Mouse (Mus musculus): Measurements from ENCODE around the gene Clcn6. TPM values are rescaled to one million over a fixed set of nuclear protein-coding genes. Genes with fewer than 3 reads are reported as not detected.
A peak's percentile ranks its signal among the peaks of the same experiment; 100 is the strongest.
"Not testable (repeated sequence)": the region's sequence is repeated elsewhere in the genome, so short reads cannot be mapped to it uniquely, and the experiment has no call there.

Clcn6 gene
- total RNA-seq, 2 experiments from 2014 or later: 7.1 to 8.5 TPM

- no peak for DNase-seq
These were observed 27.2 kb upstream of the Clcn6 start for GRCm38 (mm10) chr4:148065702-148066400.

GRCm38 (mm10) chr4:148061086-148061480 lies 22.5 kb upstream of the Clcn6 start:
- DNase-seq: no peak

- peak; percentile 57 for DNase-seq
These were observed 21.8 kb upstream of the Clcn6 start for GRCm38 (mm10) chr4:148060120-148061085.

- peak; percentile 5 for DNase-seq
These were observed 20.4 kb upstream of the Clcn6 start for GRCm38 (mm10) chr4:148058993-148059392.

- DNase-seq: peak; percentile 3
These were observed 19.7 kb upstream of the Clcn6 start for GRCm38 (mm10) chr4:148058218-148058819.

GRCm38 (mm10) chr4:148057661-148058209 lies 19.1 kb upstream of the Clcn6 start:
- peak; percentile 13 for DNase-seq

- peak; percentile 86 for DNase-seq
These were observed 18.2 kb upstream of the Clcn6 start for GRCm38 (mm10) chr4:148056801-148057200.

- peak; percentile 52 for DNase-seq
These were observed 17.6 kb upstream of the Clcn6 start for GRCm38 (mm10) chr4:148056246-148056645.

GRCm38 (mm10) chr4:148054961-148055695 lies 16.5 kb upstream of the Clcn6 start:
- DNase-seq: no peak

- no peak for DNase-seq
These were observed 14.8 kb upstream of the Clcn6 start for GRCm38 (mm10) chr4:148053417-148053920.

GRCm38 (mm10) chr4:148052976-148053375 lies 14.4 kb upstream of the Clcn6 start:
- no peak for DNase-seq

GRCm38 (mm10) chr4:148051886-148052285 lies 13.3 kb upstream of the Clcn6 start:
- no peak for DNase-seq

GRCm38 (mm10) chr4:148051046-148051776 lies 12.6 kb upstream of the Clcn6 start:
- no peak for DNase-seq

- not testable (repeated sequence) for DNase-seq
These were observed 11.8 kb upstream of the Clcn6 start for GRCm38 (mm10) chr4:148050396-148050914.

GRCm38 (mm10) chr4:148046450-148047031 lies 7.9 kb upstream of the Clcn6 start:
- no peak for DNase-seq

- no peak for DNase-seq
These were observed 5.5 kb upstream of the Clcn6 start for GRCm38 (mm10) chr4:148044113-148044512.

- not testable (repeated sequence) for DNase-seq
These were observed 4.7 kb upstream of the Clcn6 start for GRCm38 (mm10) chr4:148043327-148043726.

- peak; percentile 41 for DNase-seq
These were observed 3.1 kb upstream of the Clcn6 start for GRCm38 (mm10) chr4:148041611-148042191.

GRCm38 (mm10) chr4:148040933-148041610 lies 2.5 kb upstream of the Clcn6 start:
- peak; percentile 69 for DNase-seq

Measured in gastrocnemius, postnatal 10 days (tissue).